Mouse (Mus musculus) lung, embryonic 15.5 days (tissue): ENCODE results near the gene Mad2l2. TPM values are rescaled to one million over a fixed set of nuclear protein-coding genes. Genes with fewer than 3 reads are reported as not detected.

Experiments
- ATAC-seq: fragments of 200-750 bp; cut with Nextera tagmentation; 2 replicates; pipeline ENCODE4 v1.8.0; 2017; ENCODE audit warnings: moderate number of reproducible peaks, borderline replicate concordance; ENCODE audit not compliant: low FRiP score, low TSS enrichment; ENCODE audit errors: extremely low read depth
- H3K27ac ChIP-seq: fragments of 300-500 bp; sonication (generic); 2 replicates; pipeline ENCODE4 v1.5.1; 2015; ENCODE audit warnings: moderate library complexity, mild to moderate bottlenecking, inconsistent platforms
- H3K27me3 ChIP-seq: fragments of 300-500 bp; sonication (generic); 2 replicates; pipeline ENCODE4 v1.6.1; 2015; ENCODE audit warnings: inconsistent platforms
- H3K36me3 ChIP-seq: fragments of 300-500 bp; sonication (generic); 2 replicates; pipeline ENCODE4 v1.6.1; 2015; ENCODE audit warnings: inconsistent platforms
- H3K4me1 ChIP-seq: fragments of 300-500 bp; sonication (generic); 2 replicates; pipeline ENCODE4 v1.6.1; 2015; ENCODE audit warnings: inconsistent platforms
- H3K4me2 ChIP-seq: fragments of 300-500 bp; sonication (generic); 2 replicates; pipeline ENCODE4 v1.6.1; 2015; ENCODE audit warnings: inconsistent platforms, mild to moderate bottlenecking, moderate library complexity
- H3K4me3 ChIP-seq: fragments of 300-500 bp; sonication (generic); 2 replicates; pipeline ENCODE4 v1.5.1; 2015; ENCODE audit warnings: mild to moderate bottlenecking, inconsistent platforms
- H3K9ac ChIP-seq: fragments of 300-500 bp; sonication (generic); 2 replicates; pipeline ENCODE4 v1.6.1; 2015; ENCODE audit warnings: inconsistent platforms
- H3K9me3 ChIP-seq: fragments of 300-500 bp; sonication (generic); 2 replicates; pipeline ENCODE4 v1.6.1; 2016; ENCODE audit warnings: inconsistent platforms
- WGBS: fragments of 180-500 bp; shearing (Covaris S2); methylation state at CpG from one replicate; pipeline ENCODE4 v1.1.7; 2015; 5-methylcytosine and 5-hydroxymethylcytosine counted together
- polyA plus RNA-seq: library from polyadenylated mRNA; unstranded; fragments of >200 nt; fragmentation: Nextera tagmentation; extraction: Ambion mirVana; gene quantifications from 2 replicates; pipeline ENCODE4 v1.2.1, GENCODE M21; 2015

Gene Mad2l2
- polyA plus RNA-seq: 50.2 and 51.9 TPM in 2 replicates

DNA sequence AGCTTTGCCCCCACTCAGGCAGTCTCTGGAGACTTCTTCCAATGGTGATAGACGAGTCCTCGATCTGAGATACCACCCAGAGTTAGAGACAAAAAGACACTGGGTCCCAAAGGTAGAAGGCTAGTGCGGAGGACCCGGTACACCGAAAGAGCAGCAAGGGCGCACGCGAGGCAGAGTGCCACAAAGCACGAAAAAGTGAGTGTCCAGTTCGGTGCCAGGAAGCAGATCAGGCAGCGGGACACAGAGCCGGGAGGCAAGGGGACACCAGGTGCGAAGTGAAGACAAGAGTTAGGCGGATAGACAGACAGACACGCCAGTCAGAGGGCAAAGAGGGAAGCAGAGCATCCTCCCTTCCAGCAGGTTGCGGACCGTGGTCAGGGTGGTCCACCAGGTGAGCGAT is at the start of gene Mad2l2:
Gene Mad2l2, plus strand, starts transcription at position 252 of the 400 bp plus-strand sequence.
- WGBS: under 1% methylated on average over 18 of the region's 18 CpGs
- H3K4me2 ChIP-seq: peak within 1 kb of the TSS; percentile 99

DNA sequence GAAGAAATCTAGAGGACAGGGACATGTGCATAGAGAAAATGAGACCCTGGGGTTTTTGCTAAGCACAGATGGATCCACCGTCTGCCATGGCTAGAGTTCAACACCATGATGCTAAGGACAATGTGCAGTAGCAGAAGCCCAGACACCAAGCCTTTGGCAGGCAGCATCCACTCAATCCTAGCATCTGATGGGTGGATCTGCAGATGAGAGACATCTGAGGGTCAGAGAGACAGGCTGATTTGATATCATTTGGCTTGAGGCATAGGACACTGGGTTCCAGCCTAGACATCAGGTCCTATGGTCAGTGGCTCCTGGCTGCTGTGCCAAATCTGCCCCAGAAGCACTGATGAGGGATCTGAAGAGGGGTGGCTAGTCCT is 49.6 kb upstream of the Mad2l2 start:
- ATAC-seq: no peak

More for the DNA sequence above, at the start of gene Mad2l2:
- peaks cover 16% of the 10 kb centered on the region for H3K4me1 ChIP-seq
- H3K36me3 ChIP-seq: no peaks in the 10 kb centered on the region
- peak within 1 kb of the TSS; percentile 54 for H3K9ac ChIP-seq
- H3K9me3 ChIP-seq: no peaks in the 10 kb centered on the region
- H3K27me3 ChIP-seq: peaks cover 49% of the 10 kb centered on the region
- ATAC-seq: peak; percentile 6
- H3K4me3 ChIP-seq: peak within 1 kb of the TSS; percentile 67
- no peak within 1 kb of the TSS for H3K27ac ChIP-seq

DNA sequence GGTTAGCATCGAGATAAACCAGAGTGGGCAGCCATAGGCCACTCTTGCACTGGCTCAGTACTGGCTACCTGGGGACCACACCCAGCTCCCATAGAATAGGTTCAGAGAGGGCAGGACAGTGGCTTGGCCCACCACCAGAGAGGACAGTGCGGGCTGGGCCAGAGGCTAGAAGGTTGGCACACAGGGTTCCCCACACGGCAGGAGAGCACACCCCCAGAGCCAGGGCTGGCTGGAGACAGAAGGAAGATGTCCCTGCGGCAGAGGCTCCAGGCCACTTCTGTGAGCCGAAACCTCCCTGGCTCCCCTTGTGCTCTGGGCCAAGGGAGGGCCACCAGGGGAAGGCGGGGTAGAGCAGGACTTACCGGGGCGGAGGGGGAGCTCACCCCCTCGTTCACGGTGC is 49.0 kb upstream of the Mad2l2 start:
- no peak overlapping the region for H3K27ac ChIP-seq
- no peak overlapping the region for H3K4me3 ChIP-seq
- H3K9me3 ChIP-seq: no peaks in the 10 kb centered on the region
- H3K4me1 ChIP-seq: peaks cover 26% of the 10 kb centered on the region
- no peak for ATAC-seq
- WGBS: 91% methylated on average over 10 of the region's 10 CpGs
- no peak overlapping the region for H3K9ac ChIP-seq
- no peaks in the 10 kb centered on the region for H3K27me3 ChIP-seq
- H3K36me3 ChIP-seq: no peaks in the 10 kb centered on the region; the same call in 1 of the 2 replicates
- no peak overlapping the region for H3K4me2 ChIP-seq

More for the DNA sequence above, 49.6 kb upstream of the Mad2l2 start:
- 81% methylated on average over 1 of the region's 1 CpGs for WGBS
- Histone ChIP-seq H3K27me3 (no peaks in the 10 kb centered on the region), H3K4me2 (no peak overlapping the region), H3K4me3 (no peak overlapping the region), H3K9ac (no peak overlapping the region), H3K36me3 (no peaks in the 10 kb centered on the region; the same call in 1 of the 2 replicates), H3K9me3 (no peaks in the 10 kb centered on the region), H3K4me1 (peaks cover 21% of the 10 kb centered on the region), H3K27ac (no peak overlapping the region)

DNA sequence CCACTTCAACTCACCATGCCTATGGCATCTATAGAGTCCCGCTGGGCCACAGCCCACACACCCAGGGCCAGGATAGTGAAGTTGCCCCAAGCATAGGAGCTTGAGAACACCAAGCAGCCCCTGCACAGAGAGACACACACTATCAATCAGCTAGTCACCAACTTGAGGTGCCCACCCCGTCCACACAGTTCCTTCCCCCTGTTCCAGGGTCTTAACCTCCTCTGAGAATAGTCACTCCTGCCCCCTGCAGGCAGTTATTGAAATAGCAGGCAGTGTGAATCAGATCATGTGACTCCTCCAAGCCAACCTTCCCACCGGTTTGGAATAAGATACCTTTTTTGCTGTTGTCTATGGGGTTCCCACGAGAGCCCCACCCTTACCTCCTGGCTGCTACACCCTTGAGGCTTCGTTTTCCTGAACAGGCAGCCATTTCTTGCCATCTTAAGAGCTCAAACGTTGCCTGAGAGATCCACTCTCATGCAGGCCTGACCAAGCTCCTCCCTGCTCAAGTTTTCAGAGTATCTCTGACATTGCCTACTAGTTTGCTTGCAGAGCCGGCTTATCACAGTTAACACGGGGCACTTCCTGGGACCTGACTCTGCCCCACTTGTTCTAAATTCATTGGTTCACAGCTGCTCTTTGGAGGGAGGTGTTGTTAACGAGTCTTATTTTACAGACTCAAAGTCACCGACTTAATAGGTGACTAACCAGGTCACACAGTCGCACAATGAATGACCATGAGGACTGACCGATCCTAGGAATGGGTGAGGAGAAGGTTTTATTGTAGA is 47.7 kb upstream of the Mad2l2 start:
- H3K9ac ChIP-seq: no peak overlapping the region
- ATAC-seq: no peak
- H3K4me1 ChIP-seq: peaks cover 37% of the 10 kb centered on the region

DNA sequence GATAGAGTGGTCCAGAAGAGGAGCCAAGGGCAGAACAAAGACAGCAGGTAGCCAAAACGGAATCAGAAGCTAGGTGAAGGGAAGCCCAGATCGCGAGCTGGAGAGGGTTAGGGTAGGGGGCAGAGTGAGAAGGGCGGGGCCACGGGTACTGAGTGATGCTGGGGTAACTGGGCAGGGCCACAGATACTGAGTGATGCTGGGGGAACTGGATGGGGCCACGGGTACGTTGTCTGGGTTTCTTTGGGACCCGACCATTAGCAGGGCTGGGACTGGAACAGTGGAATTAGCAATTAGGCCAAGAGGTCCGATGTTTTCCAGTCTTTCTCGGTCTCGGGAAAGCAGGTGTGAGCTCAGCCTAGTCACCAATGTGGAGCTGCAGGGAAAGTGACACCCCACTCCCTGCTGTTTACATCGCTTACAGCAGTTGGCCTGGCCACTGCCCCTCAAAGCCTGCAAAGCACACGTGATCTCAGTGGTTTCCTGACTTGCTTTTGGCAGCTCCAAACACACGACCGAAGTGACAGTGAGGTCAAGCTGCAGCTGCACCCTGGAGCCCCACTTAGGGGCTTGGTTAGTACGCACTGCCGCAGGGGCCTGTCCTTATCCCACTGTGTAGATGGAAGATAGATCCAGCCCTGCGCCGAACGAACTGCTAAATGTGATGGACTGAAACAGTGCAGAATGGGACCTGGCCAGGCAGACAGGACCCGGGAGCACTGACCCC is 46.8 kb upstream of the Mad2l2 start:
- Histone ChIP-seq H3K27ac (no peak overlapping the region), H3K4me1 (peaks cover 41% of the 10 kb centered on the region), H3K4me3 (no peak overlapping the region), H3K4me2 (no peak overlapping the region), H3K9me3 (no peaks in the 10 kb centered on the region), H3K9ac (no peak overlapping the region), H3K27me3 (no peaks in the 10 kb centered on the region), H3K36me3 (no peaks in the 10 kb centered on the region; the same call in 1 of the 2 replicates)
- ATAC-seq: no peak
- 46% methylated on average over 21 of the region's 21 CpGs for WGBS

More for the DNA sequence above, 47.7 kb upstream of the Mad2l2 start:
- no peak overlapping the region for H3K4me2 ChIP-seq
- H3K27me3 ChIP-seq: no peaks in the 10 kb centered on the region
- H3K27ac ChIP-seq: no peak overlapping the region
- no peak overlapping the region for H3K4me3 ChIP-seq
- 46% methylated on average over 12 of the region's 12 CpGs for WGBS
- no peaks in the 10 kb centered on the region for H3K9me3 ChIP-seq
- H3K36me3 ChIP-seq: no peaks in the 10 kb centered on the region; the same call in 1 of the 2 replicates

DNA sequence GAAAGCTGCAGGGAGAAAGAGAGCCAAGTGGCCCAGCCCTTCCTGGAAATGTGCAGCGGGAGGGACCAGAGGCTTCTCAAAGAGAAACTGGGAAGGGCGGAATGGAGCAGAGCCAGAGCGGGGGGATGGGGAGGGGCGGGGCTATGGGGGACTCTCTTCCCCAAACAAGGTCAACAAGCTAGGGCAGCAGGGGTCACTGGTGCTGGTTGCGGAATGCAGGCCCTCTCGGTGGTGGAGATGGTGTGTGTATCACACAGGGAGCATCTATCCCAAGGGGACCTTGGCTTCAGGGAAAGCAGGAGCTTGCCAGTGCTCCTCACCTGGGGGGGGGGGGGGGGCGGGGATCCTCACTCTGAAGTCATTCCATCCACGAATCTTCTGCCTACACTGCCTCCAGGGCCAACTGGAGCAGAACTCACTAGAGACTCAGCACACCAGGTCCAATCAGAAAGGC is 45.9 kb upstream of the Mad2l2 start:
- H3K9me3 ChIP-seq: no peaks in the 10 kb centered on the region
- no peak overlapping the region for H3K4me2 ChIP-seq
- H3K36me3 ChIP-seq: no peaks in the 10 kb centered on the region; the same call in 1 of the 2 replicates
- H3K4me1 ChIP-seq: peaks cover 41% of the 10 kb centered on the region
- no peak overlapping the region for H3K9ac ChIP-seq
- no peak overlapping the region for H3K27ac ChIP-seq
- no peaks in the 10 kb centered on the region for H3K27me3 ChIP-seq
- no peak overlapping the region for H3K4me3 ChIP-seq
- WGBS: 25% methylated on average over 8 of the region's 8 CpGs
- no peak for ATAC-seq

DNA sequence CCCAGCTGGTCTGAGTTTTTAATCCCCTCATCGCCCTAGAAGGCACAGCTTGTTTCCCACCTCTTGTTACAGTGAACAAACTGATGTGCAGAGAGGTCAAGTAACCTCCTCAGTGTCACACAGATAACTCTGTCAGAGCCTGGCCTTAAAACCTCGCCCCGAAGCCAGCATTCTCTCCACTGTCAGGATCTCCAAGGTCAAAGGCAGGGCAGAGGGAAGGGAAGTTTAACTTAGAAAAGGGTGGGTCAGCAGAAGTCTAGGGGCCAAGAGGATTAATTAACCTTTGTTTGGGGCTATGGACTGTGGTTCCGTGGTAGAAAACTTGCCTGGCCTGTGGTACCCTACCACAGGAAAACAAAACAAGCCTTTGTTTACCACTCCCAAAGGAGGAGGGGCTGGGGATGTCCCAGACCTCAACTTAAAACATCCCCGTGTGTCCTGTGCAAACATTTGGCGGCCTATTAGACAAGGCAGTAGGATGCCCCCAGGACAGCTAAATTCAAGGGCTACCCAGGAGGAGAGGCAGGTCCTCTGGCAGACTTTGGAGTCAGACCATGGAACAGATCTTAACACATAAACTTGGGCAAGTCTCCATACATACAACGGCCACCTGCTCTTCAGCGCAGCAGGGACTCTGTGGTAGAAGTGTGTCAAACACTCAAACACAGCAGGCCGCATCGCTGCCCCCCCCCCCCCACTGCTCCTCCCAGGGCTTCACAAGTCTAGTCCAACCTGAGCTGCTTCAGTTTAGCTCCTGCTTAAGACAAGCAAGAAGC is 44.9 kb upstream of the Mad2l2 start:
- Histone ChIP-seq H3K27me3 (no peaks in the 10 kb centered on the region), H3K9me3 (no peaks in the 10 kb centered on the region), H3K36me3 (no peaks in the 10 kb centered on the region; the same call in 1 of the 2 replicates), H3K9ac (no peak overlapping the region), H3K27ac (no peak overlapping the region), H3K4me1 (peaks cover 41% of the 10 kb centered on the region), H3K4me3 (no peak overlapping the region), H3K4me2 (no peak overlapping the region)
- WGBS: 47% methylated on average over 10 of the region's 10 CpGs
- no peak for ATAC-seq

DNA sequence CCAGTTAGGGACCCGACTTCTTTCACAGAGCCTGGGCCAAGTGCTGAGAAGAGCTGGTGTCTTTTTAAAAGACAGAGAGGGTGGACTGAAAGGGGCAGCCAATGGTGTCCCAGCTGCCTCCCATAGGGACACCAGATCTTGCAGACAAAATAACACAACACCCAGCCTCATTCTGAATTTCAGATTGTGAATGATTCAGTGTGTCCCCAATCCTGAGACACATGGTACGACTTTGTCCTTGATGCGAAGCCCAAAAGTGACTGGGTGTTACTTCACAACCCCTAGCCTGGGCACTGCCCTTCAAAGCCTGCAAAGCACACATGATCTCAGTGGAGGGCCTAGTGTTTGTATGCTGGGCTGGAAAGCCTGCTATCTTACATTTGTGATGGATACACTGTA is 44.3 kb upstream of the Mad2l2 start:
- Histone ChIP-seq H3K36me3 (no peaks in the 10 kb centered on the region), H3K27ac (no peak overlapping the region), H3K4me2 (no peak overlapping the region), H3K9me3 (no peaks in the 10 kb centered on the region), H3K4me3 (no peak overlapping the region), H3K4me1 (peaks cover 41% of the 10 kb centered on the region), H3K27me3 (no peaks in the 10 kb centered on the region), H3K9ac (no peak overlapping the region)
- WGBS: 66% methylated on average over 3 of the region's 3 CpGs
- no peak for ATAC-seq

DNA sequence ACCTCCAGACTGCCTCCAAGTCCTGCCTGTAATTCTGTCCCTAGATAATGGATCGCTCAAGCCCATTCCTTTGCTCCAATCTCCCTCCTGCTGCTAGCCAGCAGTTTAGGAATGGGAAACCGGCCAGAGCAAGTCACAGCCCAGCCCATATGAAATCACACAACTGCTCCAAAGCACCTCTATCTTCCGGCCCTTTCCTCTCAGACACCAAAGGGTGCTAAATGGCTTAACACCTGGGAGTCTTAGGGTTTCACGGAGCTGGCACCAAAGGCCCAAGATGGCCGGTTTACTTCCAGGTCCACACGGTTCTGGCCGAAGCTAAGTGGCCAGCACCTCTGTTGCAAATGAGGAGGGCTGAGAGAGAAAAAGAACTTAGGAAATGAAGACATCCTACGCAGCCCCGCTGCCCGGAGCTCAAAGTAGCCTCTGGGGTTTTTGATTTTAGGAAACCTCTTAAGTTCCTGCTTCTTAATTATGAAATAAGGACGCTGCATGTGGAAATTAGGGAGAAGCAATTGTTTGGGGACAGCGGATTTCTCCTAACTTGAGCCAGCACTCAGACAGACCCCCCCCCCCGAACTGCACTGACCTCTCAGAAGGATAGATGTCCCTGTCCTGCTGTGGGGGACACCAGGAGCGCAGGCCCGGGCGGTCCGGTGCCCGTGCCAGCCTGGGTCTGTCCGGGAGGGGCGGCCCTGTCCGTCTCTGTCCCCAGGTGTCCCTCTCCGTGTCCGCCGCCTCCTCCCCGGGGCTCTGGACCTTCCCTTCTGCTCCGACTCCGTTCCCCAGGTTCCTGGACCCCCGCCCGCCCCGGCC is 42.9 kb upstream of the Mad2l2 start:
- no peaks in the 10 kb centered on the region for H3K9me3 ChIP-seq
- H3K4me2 ChIP-seq: peak overlapping the region; percentile 87
- peaks cover 41% of the 10 kb centered on the region for H3K4me1 ChIP-seq
- H3K4me3 ChIP-seq: peak overlapping the region; percentile 83
- peak; percentile 67 for ATAC-seq
- no peaks in the 10 kb centered on the region for H3K36me3 ChIP-seq
- H3K27ac ChIP-seq: peak overlapping the region; percentile 66
- H3K9ac ChIP-seq: peak overlapping the region; percentile 70
- H3K27me3 ChIP-seq: no peaks in the 10 kb centered on the region
- WGBS: 5% methylated on average over 30 of the region's 30 CpGs

DNA sequence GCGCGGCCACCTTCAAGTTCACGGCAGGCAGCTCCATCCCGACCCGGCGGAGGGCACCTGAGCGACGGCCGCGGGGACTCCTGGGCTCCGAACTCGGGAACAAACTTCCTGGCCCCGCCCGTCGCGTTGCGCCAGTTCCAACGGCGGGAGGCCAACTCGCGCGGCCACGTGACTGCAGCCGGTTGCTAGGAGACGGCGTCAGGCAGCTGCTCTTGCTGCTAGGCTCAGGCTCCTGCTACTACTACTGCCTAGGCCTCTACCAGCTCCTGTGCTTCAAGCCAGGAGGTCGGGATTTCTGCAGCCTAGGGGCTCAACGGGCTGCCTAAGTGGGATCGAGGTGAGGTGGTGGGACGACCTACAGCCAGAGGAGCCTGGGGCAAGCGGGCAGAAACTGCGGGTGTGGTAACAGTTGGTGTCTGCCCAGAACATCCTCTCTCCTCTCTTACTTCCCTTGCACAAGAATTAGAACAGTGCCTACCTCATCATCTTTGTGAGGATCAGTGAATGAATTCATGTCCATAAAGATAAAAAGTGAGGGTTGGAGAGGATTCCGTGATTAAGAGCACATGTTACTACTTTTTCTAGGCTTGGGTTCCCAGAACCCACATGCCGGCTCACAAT is 42.2 kb upstream of the Mad2l2 start, which contains the start of gene Agtrap:
Gene Agtrap, minus strand, starts transcription at position 125 of the 621 bp plus-strand sequence.
- Histone ChIP-seq H3K27ac (peak within 1 kb of the TSS; percentile 66), H3K9ac (peak within 1 kb of the TSS; percentile 70)
- ATAC-seq: peak; percentile 90

More for the DNA sequence above, 42.2 kb upstream of the Mad2l2 start, which contains the start of gene Agtrap:
- peaks cover 41% of the 10 kb centered on the region for H3K4me1 ChIP-seq
- H3K36me3 ChIP-seq: no peaks in the 10 kb centered on the region
- no peaks in the 10 kb centered on the region for H3K27me3 ChIP-seq
- peak within 1 kb of the TSS; percentile 87 for H3K4me2 ChIP-seq
- no peaks in the 10 kb centered on the region for H3K9me3 ChIP-seq
- peak within 1 kb of the TSS; percentile 83 for H3K4me3 ChIP-seq
- 6% methylated on average over 34 of the region's 34 CpGs for WGBS
